Mouse (Mus musculus) C2C12 (cell line): ENCODE data around the gene Gm14410. TPM values are rescaled to one million over a fixed set of nuclear protein-coding genes. Genes with fewer than 3 reads are reported as not detected.
"Not testable (repeated sequence)": the region's sequence is repeated elsewhere in the genome, so short reads cannot be mapped to it uniquely, and the experiment has no call there.

Experiments used
- H3K27me3 ChIP-seq: one replicate; pipeline ENCODE4 v1.6.1; 2011; ENCODE audit not compliant: control insufficient read depth, insufficient read depth, insufficient read length
- H3K36me3 ChIP-seq: one replicate; pipeline ENCODE4 v1.6.1; 2011; ENCODE audit not compliant: control insufficient read depth, insufficient read depth
- H3K4me3 ChIP-seq: one replicate; pipeline ENCODE4 v1.5.1; 2011; ENCODE audit warnings: mild to moderate bottlenecking, control low read depth; ENCODE audit not compliant: poor library complexity, insufficient read depth, severe bottlenecking
- H3K79me2 ChIP-seq: one replicate; pipeline ENCODE4 v1.6.1; 2011; ENCODE audit not compliant: control insufficient read depth, insufficient read depth
- H3K79me3 ChIP-seq: one replicate; pipeline ENCODE4 v1.6.1; 2011; ENCODE audit warnings: low read depth, control low read depth
- H3ac ChIP-seq: one replicate; pipeline ENCODE3; 2011; ENCODE audit warnings: low read depth; ENCODE audit not compliant: control insufficient read depth, insufficient read length
- long read RNA-seq, 2 experiments: library from polyadenylated mRNA; unstranded; transcript quantifications; one replicate each; pipeline ENCODE4 v2.0.0; 2019 to 2020
- polyA plus RNA-seq: library from polyadenylated mRNA; unstranded; fragments of >200 nt; fragmentation: generic; extraction: Trizol; gene quantifications from one replicate; pipeline ENCODE4 v1.2.1, GENCODE M21; 2012; ENCODE audit warnings: missing spikeins

Gm14410 gene
- 7.3 TPM for polyA plus RNA-seq
- long read RNA-seq, experiment 1, transcript Gm14410-201 (4 exons, 912 nt), result major isoform, 5 of 10 reads
- long read RNA-seq, experiment 1, partial matches to known transcripts, result 1 of 10 reads
- long read RNA-seq, experiment 1, other reads (novel, unspliced or antisense), result 4 of 10 reads
- long read RNA-seq, experiment 2, transcript Gm14410-201 (4 exons, 912 nt), result major isoform, 14 of 23 reads
- long read RNA-seq, experiment 2, partial matches to known transcripts, result 1 of 23 reads
- long read RNA-seq, experiment 2, other reads (novel, unspliced or antisense), result 8 of 23 reads

GRCm38 (mm10) chr2:177206341-177206740, at the start of gene Gm14410:
TSS of gene Gm14410 (minus strand) at chr2:177206421.
- H3K36me3 ChIP-seq, H3K27me3 ChIP-seq, H3K79me3 ChIP-seq, H3K79me2 ChIP-seq, H3ac ChIP-seq: not testable (repeated sequence)
- peak within 1 kb of the TSS; percentile 34 for H3K4me3 ChIP-seq

- H3K79me2 ChIP-seq, H3K79me3 ChIP-seq, H3K27me3 ChIP-seq, H3K4me3 ChIP-seq, H3K36me3 ChIP-seq, H3ac ChIP-seq: not testable (repeated sequence)
Observed at GRCm38 (mm10) chr2:177247449-177247848, 41.2 kb upstream of the Gm14410 start.

- H3K27me3 ChIP-seq, H3ac ChIP-seq, H3K79me2 ChIP-seq, H3K4me3 ChIP-seq, H3K79me3 ChIP-seq, H3K36me3 ChIP-seq: not testable (repeated sequence)
Observed at GRCm38 (mm10) chr2:177230461-177230860, 24.2 kb upstream of the Gm14410 start.

GRCm38 (mm10) chr2:177172749-177173148, 33.5 kb downstream of the Gm14410 start:
- not testable (repeated sequence) for H3ac ChIP-seq, H3K4me3 ChIP-seq, H3K27me3 ChIP-seq, H3K79me2 ChIP-seq, H3K36me3 ChIP-seq, H3K79me3 ChIP-seq

Other genes starting within 250 kb of the Gm14410 start
- gene Gm14419, start 205.5 kb downstream of the Gm14410 start, polyA plus RNA-seq, result 9.1 TPM
- gene Gm14401, start 132.1 kb downstream of the Gm14410 start, polyA plus RNA-seq, result 0.05 TPM
- gene Gm14409, start 60.6 kb upstream of the Gm14410 start, polyA plus RNA-seq, result 0.04 TPM
- 0.05 TPM for gene Gm14412, start 117.9 kb upstream of the Gm14410 start, polyA plus RNA-seq
- gene Gm14418, start 191.9 kb upstream of the Gm14410 start, polyA plus RNA-seq, result 1.1 TPM